Mouse (Mus musculus) ES-Bruce4 (cell line): ENCODE data around the gene Thada. TPM values are rescaled to one million over a fixed set of nuclear protein-coding genes. Genes with fewer than 3 reads are reported as not detected.

Source experiments
- H3K27ac ChIP-seq: 2 replicates; pipeline ENCODE4 v1.5.1; 2012; ENCODE audit warnings: low read length, inconsistent platforms; ENCODE audit not compliant: insufficient read depth
- H3K27me3 ChIP-seq: 2 replicates; pipeline ENCODE4 v1.6.1; 2012; ENCODE audit warnings: mild to moderate bottlenecking, low read length, inconsistent platforms; ENCODE audit not compliant: control insufficient read depth, poor library complexity, insufficient read depth, severe bottlenecking
- H3K36me3 ChIP-seq: 2 replicates; pipeline ENCODE4 v1.6.1; 2012; ENCODE audit warnings: inconsistent platforms, mild to moderate bottlenecking, low read length, moderate library complexity; ENCODE audit not compliant: control insufficient read depth, poor library complexity, insufficient read depth, severe bottlenecking
- H3K4me1 ChIP-seq: one replicate; pipeline ENCODE4 v1.8.1; 2011; ENCODE audit warnings: low read length; ENCODE audit not compliant: control insufficient read depth, insufficient read depth
- H3K4me3 ChIP-seq: 2 replicates; pipeline ENCODE4 v1.5.1; 2011; ENCODE audit warnings: low read depth, mild to moderate bottlenecking, low read length
- H3K9ac ChIP-seq: 2 replicates; pipeline ENCODE4 v1.6.1; 2012; ENCODE audit warnings: low read depth, mild to moderate bottlenecking, inconsistent platforms; ENCODE audit not compliant: poor library complexity, severe bottlenecking
- H3K9me3 ChIP-seq: replicated peaks from 2 replicates; pipeline ENCODE4 v1.6.1; 2012; ENCODE audit warnings: mild to moderate bottlenecking, low read length, inconsistent platforms; ENCODE audit not compliant: control insufficient read depth, poor library complexity, insufficient read depth, severe bottlenecking
- CTCF ChIP-seq: IDR thresholded peaks from one replicate; pipeline ENCODE4 v1.8.1; 2011; ENCODE audit warnings: low read depth, low read length
- EP300 ChIP-seq: IDR thresholded peaks from 2 replicates; pipeline ENCODE4 v1.6.1; 2011; ENCODE audit warnings: low read depth, low read length; ENCODE audit not compliant: insufficient read depth
- POLR2A ChIP-seq: IDR thresholded peaks from one replicate; pipeline ENCODE4 v1.8.1; 2011; ENCODE audit warnings: low read length; ENCODE audit not compliant: insufficient read depth
- polyA plus RNA-seq: library from polyadenylated mRNA; stranded (reverse); fragments of >200 nt; gene quantifications from 2 replicates; pipeline ENCODE4 v1.2.4, GENCODE M21; 2011; ENCODE audit warnings: low read depth; ENCODE audit not compliant: missing spikeins, insufficient read depth, insufficient read length

Thada gene
- polyA plus RNA-seq, 1 experiment: 38.0 TPM

DNA sequence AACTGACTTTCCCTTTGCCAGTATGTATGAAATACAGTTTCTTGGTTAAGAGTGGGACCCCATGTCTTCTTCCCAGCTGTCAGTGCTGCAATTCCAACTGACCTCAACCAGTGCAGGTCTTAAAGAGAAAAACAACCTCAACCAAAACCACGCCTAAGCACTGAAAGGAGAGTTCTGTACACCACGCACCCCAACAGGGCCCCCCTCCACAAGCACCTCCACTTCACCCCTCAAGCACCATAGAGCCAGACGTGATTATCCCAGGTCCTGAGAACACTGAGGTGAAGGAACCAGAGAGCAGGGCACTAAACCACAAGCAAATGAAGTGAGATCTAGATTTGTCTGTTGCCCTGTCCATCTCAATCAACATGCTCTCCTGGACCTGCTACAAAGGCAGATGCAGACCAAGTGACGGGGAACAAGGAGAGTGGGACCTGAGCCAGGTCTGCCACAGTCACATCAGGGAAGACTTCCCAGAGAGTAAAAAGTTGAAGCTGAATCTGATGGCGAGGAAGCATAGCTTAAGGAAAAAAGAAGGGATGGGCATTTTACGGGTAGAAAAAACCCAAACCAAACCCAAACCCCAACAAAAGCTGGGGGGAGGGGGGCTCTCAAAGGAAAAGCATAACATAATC lies 93.5 kb downstream of the Thada start:
- Histone ChIP-seq H3K27me3 (no peaks in the 10 kb centered on the region), H3K27ac (no peak overlapping the region), H3K4me3 (no peak overlapping the region), H3K4me1 (peaks cover 2% of the 10 kb centered on the region), H3K9ac (no peak overlapping the region), H3K9me3 (no peaks in the 10 kb centered on the region), H3K36me3 (0 out of 2 replicates have a peak, but pooled peaks cover 2% of the 10 kb centered on the region)
- no peak for TF ChIP-seq CTCF
- TF ChIP-seq POLR2A: no peak
- no peak for TF ChIP-seq EP300

DNA sequence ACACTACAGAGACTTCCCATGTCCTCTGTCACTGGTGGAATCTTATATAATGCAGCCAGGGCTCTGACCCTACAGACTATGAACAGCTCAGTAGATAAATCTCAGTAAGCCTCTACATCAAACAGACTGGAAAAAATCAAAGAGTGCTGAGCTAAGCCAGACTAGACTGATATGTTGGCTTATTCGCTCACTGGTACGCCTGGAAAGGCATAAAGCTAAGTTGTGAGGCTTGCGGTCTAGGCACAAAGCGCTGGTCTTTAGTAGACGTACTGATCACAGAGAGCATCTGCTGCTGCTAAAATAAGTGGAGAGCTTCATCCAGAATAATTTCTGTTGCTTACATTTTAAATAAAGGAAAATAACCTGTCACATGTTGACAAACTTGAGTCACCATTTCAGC lies 95.6 kb downstream of the Thada start:
- H3K9ac ChIP-seq: no peak overlapping the region
- H3K4me1 ChIP-seq: peaks cover 2% of the 10 kb centered on the region
- H3K4me3 ChIP-seq: no peak overlapping the region
- H3K9me3 ChIP-seq: no peaks in the 10 kb centered on the region
- TF ChIP-seq CTCF (no peak), POLR2A (no peak), EP300 (no peak)
- H3K27ac ChIP-seq: no peak overlapping the region
- H3K36me3 ChIP-seq: 0 out of 2 replicates have a peak, but pooled peaks cover 2% of the 10 kb centered on the region
- H3K27me3 ChIP-seq: no peaks in the 10 kb centered on the region

DNA sequence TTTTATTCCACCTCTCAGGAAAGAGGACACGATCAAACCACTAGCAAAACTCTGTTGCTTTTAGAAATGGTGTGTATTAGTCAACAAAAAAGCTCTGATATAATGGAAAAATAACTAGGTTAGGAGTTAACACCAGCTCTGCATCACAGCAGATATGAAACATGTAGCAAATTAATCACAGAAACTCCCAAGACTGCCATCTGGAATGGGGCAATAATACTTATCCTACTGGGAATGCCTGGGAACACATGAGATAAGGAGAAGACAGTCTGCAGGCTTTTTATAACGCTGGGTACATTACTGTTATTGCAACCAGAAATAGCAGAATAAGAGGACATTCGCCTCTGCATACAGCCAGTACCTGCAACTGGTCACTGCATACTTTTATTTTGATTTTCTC lies 96.2 kb downstream of the Thada start:
- H3K4me3 ChIP-seq: no peak overlapping the region
- no peaks in the 10 kb centered on the region for H3K9me3 ChIP-seq
- H3K27me3 ChIP-seq: no peaks in the 10 kb centered on the region
- peaks cover 2% of the 10 kb centered on the region for H3K4me1 ChIP-seq
- TF ChIP-seq EP300 (no peak), CTCF (no peak), POLR2A (no peak)
- no peak overlapping the region for H3K27ac ChIP-seq
- H3K9ac ChIP-seq: no peak overlapping the region
- H3K36me3 ChIP-seq: 0 out of 2 replicates have a peak, but pooled peaks cover 2% of the 10 kb centered on the region

DNA sequence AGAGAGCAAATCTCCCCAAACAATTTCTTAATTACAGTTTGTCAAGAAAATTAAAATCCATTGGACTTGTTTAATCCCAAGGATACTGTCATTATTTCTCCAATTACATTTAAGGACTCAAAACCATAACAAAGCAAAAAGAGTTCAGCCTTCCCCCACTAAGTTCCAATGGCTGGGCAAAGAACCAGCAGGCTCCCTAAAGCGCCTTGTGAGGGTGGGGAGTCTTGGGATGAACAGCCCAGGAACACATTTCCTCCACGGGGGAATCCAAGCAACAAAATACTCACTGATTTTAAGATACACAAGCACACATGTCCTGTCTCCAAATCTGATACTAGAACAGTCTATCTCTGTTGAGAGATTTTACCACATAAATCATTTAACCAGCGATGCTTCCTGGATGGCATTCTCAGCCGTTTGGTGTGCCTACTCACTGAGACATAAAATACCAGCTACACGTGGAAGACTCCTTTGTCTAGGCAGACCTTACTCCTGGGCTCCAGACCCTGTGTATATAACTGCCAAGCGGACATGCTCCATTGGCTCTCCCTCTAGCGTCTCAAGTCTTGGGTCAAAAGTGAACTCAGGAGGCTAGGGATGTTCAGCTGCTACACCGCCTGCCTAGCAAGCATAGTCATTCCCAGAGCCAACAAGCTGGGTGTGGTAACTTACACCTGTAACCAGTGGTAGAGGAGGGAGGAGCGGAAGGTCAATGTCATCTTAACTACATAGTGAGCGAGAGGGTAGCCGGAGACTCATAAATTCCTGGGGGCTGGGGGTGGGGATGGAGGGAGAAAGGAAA lies 97.6 kb downstream of the Thada start:
- Histone ChIP-seq H3K9me3 (no peaks in the 10 kb centered on the region), H3K27me3 (no peaks in the 10 kb centered on the region), H3K36me3 (no peaks in the 10 kb centered on the region), H3K4me3 (no peak overlapping the region), H3K4me1 (peaks cover 4% of the 10 kb centered on the region), H3K9ac (no peak overlapping the region), H3K27ac (no peak overlapping the region)
- TF ChIP-seq EP300 (no peak), CTCF (no peak), POLR2A (no peak)

DNA sequence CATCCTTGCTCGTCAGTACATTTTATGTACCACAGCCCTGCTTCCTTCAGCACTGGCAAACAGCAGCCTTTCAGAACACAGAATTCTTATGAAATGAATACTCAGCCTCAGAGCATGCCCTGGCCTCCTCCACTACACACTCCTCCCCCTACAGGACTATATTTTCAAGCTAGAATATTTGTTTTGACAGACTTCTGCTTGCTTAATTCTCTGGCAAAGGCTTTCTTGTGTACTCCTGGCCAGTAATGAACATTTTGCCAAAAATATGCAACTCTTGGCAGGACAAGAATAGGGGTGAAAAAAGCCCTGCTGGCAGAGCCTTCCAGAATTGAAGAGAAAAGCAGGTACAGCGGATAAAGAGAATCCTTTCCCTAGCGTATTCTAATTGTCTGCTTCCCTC lies 98.3 kb downstream of the Thada start:
- H3K4me3 ChIP-seq: no peak overlapping the region
- H3K9ac ChIP-seq: no peak overlapping the region
- no peak for TF ChIP-seq CTCF
- no peak for TF ChIP-seq POLR2A
- no peak for TF ChIP-seq EP300
- H3K27ac ChIP-seq: no peak overlapping the region
- H3K9me3 ChIP-seq: no peaks in the 10 kb centered on the region
- no peaks in the 10 kb centered on the region for H3K36me3 ChIP-seq
- no peaks in the 10 kb centered on the region for H3K27me3 ChIP-seq
- peaks cover 4% of the 10 kb centered on the region for H3K4me1 ChIP-seq

DNA sequence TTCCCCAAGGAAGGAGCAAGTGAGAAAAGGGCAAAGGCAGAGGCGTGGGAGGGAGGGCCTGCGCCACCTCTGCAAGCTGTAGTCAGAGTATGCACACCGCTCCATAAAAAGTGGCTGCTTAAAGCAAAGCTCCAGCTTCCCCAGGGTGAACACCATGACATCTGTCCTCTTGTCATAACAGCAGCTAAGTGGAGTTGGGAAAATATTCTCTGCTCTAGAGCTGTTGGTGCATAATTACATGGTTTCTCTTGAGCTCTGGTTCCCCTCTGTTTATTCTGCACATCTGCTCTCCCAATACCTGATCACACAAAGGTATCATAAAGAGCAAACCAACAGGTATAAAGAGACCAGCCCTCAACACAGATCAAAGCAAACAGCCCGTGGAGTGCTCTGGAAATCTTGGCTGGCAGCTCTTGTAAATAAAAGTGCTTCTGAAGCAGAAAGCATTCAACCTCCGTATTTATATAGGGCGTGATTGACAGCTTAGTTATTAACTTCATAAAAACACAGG lies 100.2 kb downstream of the Thada start:
- H3K27ac ChIP-seq: no peak overlapping the region

More for the DNA sequence above, 100.2 kb downstream of the Thada start:
- no peaks in the 10 kb centered on the region for H3K9me3 ChIP-seq
- H3K27me3 ChIP-seq: no peaks in the 10 kb centered on the region
- H3K9ac ChIP-seq: no peak overlapping the region
- no peak overlapping the region for H3K4me3 ChIP-seq
- no peaks in the 10 kb centered on the region for H3K36me3 ChIP-seq
- peaks cover 4% of the 10 kb centered on the region for H3K4me1 ChIP-seq
- TF ChIP-seq CTCF (no peak), EP300 (no peak), POLR2A (no peak)
